Mouse (Mus musculus) cortical plate, adult 2 months (tissue): ENCODE measurements around the gene Gm26920. TPM values are rescaled to one million over a fixed set of nuclear protein-coding genes. Genes with fewer than 3 reads are reported as not detected.
"Not testable (repeated sequence)": the region's sequence is repeated elsewhere in the genome, so short reads cannot be mapped to it uniquely, and the experiment has no call there.

Source experiments
- H3K27ac ChIP-seq: fragments of 200-500 bp; 2 replicates; pipeline ENCODE4 v1.5.1; 2012; ENCODE audit warnings: low read length, control low read depth, inconsistent platforms; ENCODE audit not compliant: insufficient read depth
- H3K4me1 ChIP-seq: fragments of 200-500 bp; 2 replicates; pipeline ENCODE4 v1.6.1; 2011; ENCODE audit warnings: low read length; ENCODE audit not compliant: control insufficient read depth, insufficient read depth
- H3K4me3 ChIP-seq: fragments of 200-500 bp; 2 replicates; pipeline ENCODE4 v1.5.1; 2011; ENCODE audit warnings: mild to moderate bottlenecking, low read length, control low read depth; ENCODE audit not compliant: insufficient read depth
- CTCF ChIP-seq: fragments of 200-500 bp; IDR thresholded peaks from 2 replicates; pipeline ENCODE4 v1.5.1; 2011; ENCODE audit warnings: mild to moderate bottlenecking, control low read depth, low read length; ENCODE audit not compliant: insufficient read depth; ENCODE audit errors: extremely low read depth
- POLR2A ChIP-seq: fragments of 200-500 bp; IDR thresholded peaks from 2 replicates; pipeline ENCODE4 v1.6.1; 2011; ENCODE audit warnings: mild to moderate bottlenecking, low read length, control low read depth; ENCODE audit not compliant: insufficient read depth; ENCODE audit errors: extremely low read depth
- polyA plus RNA-seq: library from polyadenylated mRNA; depleted of rRNA; stranded (reverse); fragments of >200 nt; gene quantifications from 2 replicates; pipeline ENCODE4 v1.2.3, GENCODE M21; 2012; rRNA removed

Gm26920 gene
- polyA plus RNA-seq = 0.44 and 0.50 TPM in 2 replicates

GRCm38 (mm10) chr7:30090092-30090969 lies at the start of gene Gm26920, which contains the start of gene Zfp566:
Gene Gm26920, minus strand, starts transcription at chr7:30090410.
Gene Zfp566, minus strand, starts transcription at chr7:30090527.
- TF ChIP-seq CTCF (no peak), POLR2A (peak; percentile 87; the same call in 1 of the 2 replicates)
- peaks cover 4% of the 10 kb centered on the region; the same call in 1 of the 2 replicates for H3K4me1 ChIP-seq
- 0 out of 2 replicates have a peak within 1 kb of the TSS, but pooled peaks have one; percentile 21 for H3K27ac ChIP-seq
- peak within 1 kb of the TSS; percentile 62 for H3K4me3 ChIP-seq

GRCm38 (mm10) chr7:30136826-30137225 lies 46.6 kb upstream of the Gm26920 start:
- Histone ChIP-seq H3K4me3 (no peak overlapping the region), H3K4me1 (peaks cover 1% of the 10 kb centered on the region; the same call in 1 of the 2 replicates), H3K27ac (no peak overlapping the region)
- no peak for TF ChIP-seq POLR2A
- no peak for TF ChIP-seq CTCF

- H3K4me1 ChIP-seq = peaks cover 1% of the 10 kb centered on the region; the same call in 1 of the 2 replicates
- no peak for TF ChIP-seq CTCF
- no peak for TF ChIP-seq POLR2A
These were observed 42.2 kb upstream of the Gm26920 start for GRCm38 (mm10) chr7:30132396-30132795.

GRCm38 (mm10) chr7:30129900-30130299 lies 39.7 kb upstream of the Gm26920 start:
- H3K4me3 ChIP-seq = no peak overlapping the region
- H3K4me1 ChIP-seq = peaks cover 2% of the 10 kb centered on the region; the same call in 1 of the 2 replicates
- TF ChIP-seq POLR2A (no peak), CTCF (no peak)
- no peak overlapping the region for H3K27ac ChIP-seq

More at GRCm38 (mm10) chr7:30132396-30132795, 42.2 kb upstream of the Gm26920 start:
- Histone ChIP-seq H3K4me3 (no peak overlapping the region), H3K27ac (no peak overlapping the region)

- H3K4me1 ChIP-seq = peaks cover 2% of the 10 kb centered on the region; the same call in 1 of the 2 replicates
- TF ChIP-seq CTCF (no peak), POLR2A (no peak)
- H3K27ac ChIP-seq = peak overlapping the region; percentile 84
- H3K4me3 ChIP-seq = peak overlapping the region; percentile 99
These were observed 31.9 kb upstream of the Gm26920 start for GRCm38 (mm10) chr7:30122188-30122530.

- Histone ChIP-seq H3K4me3 (peak within 1 kb of the TSS; percentile 99), H3K27ac (peak within 1 kb of the TSS; percentile 84), H3K4me1 (peaks cover 2% of the 10 kb centered on the region; the same call in 1 of the 2 replicates)
- no peak for TF ChIP-seq CTCF
- TF ChIP-seq POLR2A = peak; percentile 59; the same call in 1 of the 2 replicates
These were observed 31.3 kb upstream of the Gm26920 start, which contains the start of gene Zfp382 for GRCm38 (mm10) chr7:30121308-30122187. Gene Zfp382, plus strand, starts transcription at chr7:30121942.

GRCm38 (mm10) chr7:30117935-30118334 lies 27.7 kb upstream of the Gm26920 start:
- H3K27ac ChIP-seq, H3K4me1 ChIP-seq, H3K4me3 ChIP-seq: not testable (repeated sequence)

GRCm38 (mm10) chr7:30116076-30116475 lies 25.9 kb upstream of the Gm26920 start:
- no peak for TF ChIP-seq CTCF
- TF ChIP-seq POLR2A = no peak
- no peak overlapping the region for H3K27ac ChIP-seq
- no peaks in the 10 kb centered on the region for H3K4me1 ChIP-seq
- no peak overlapping the region for H3K4me3 ChIP-seq

GRCm38 (mm10) chr7:30099297-30099696 lies 9.1 kb upstream of the Gm26920 start:
- TF ChIP-seq POLR2A (no peak), CTCF (no peak)
- Histone ChIP-seq H3K4me3 (peak overlapping the region; percentile 23; the same call in 1 of the 2 replicates), H3K27ac (no peak overlapping the region)

More at GRCm38 (mm10) chr7:30099297-30099696, 9.1 kb upstream of the Gm26920 start:
- peaks cover 10% of the 10 kb centered on the region for H3K4me1 ChIP-seq
